Mouse (Mus musculus) forebrain, embryonic 12.5 days (tissue): Measurements from ENCODE around the gene Stip1. TPM values are rescaled to one million over a fixed set of nuclear protein-coding genes. Genes with fewer than 3 reads are reported as not detected.

Experiments used
- ATAC-seq: fragments of 200-750 bp; cut with Nextera tagmentation; 2 replicates; pipeline ENCODE4 v1.8.0; 2017; ENCODE audit warnings: moderate TSS enrichment; ENCODE audit not compliant: low FRiP score
- H3K27ac ChIP-seq: fragments of 300-500 bp; sonication (generic); 2 replicates; pipeline ENCODE4 v1.5.1; 2016; ENCODE audit warnings: mild to moderate bottlenecking
- H3K27me3 ChIP-seq: fragments of 300-500 bp; sonication (generic); 2 replicates; pipeline ENCODE4 v1.6.1; 2016; ENCODE audit warnings: mild to moderate bottlenecking
- H3K36me3 ChIP-seq: fragments of 300-500 bp; sonication (generic); replicated peaks from 2 replicates; pipeline ENCODE4 v1.6.1; 2016; ENCODE audit warnings: mild to moderate bottlenecking
- H3K4me1 ChIP-seq: fragments of 300-500 bp; sonication (generic); 2 replicates; pipeline ENCODE4 v1.6.1; 2016
- H3K4me2 ChIP-seq: fragments of 300-500 bp; sonication (generic); 2 replicates; pipeline ENCODE4 v1.6.1; 2016; ENCODE audit warnings: mild to moderate bottlenecking, moderate library complexity
- H3K4me3 ChIP-seq: fragments of 300-500 bp; sonication (generic); replicated peaks from 2 replicates; pipeline ENCODE4 v1.5.1; 2016; ENCODE audit warnings: mild to moderate bottlenecking
- H3K9ac ChIP-seq: fragments of 300-500 bp; sonication (generic); 2 replicates; pipeline ENCODE4 v1.6.1; 2016; ENCODE audit warnings: mild to moderate bottlenecking
- H3K9me3 ChIP-seq: fragments of 300-500 bp; sonication (generic); 2 replicates; pipeline ENCODE4 v1.6.1; 2016
- WGBS: fragments of 180-500 bp; shearing (Covaris S2); methylation state at CpG from one replicate; pipeline ENCODE4 v1.1.7; 2016; 5-methylcytosine and 5-hydroxymethylcytosine counted together
- polyA plus RNA-seq: library from polyadenylated mRNA; unstranded; fragments of >200 nt; fragmentation: Nextera tagmentation; extraction: Ambion mirVana; gene quantifications from 2 replicates; pipeline ENCODE4 v1.2.1, GENCODE M21; 2016

The Stip1 gene
- polyA plus RNA-seq, 1 experiment from 2014 or later = 324 TPM

- no peak for ATAC-seq
- H3K27me3 ChIP-seq = peaks cover 41% of the 10 kb centered on the region
- peak overlapping the region; percentile 77 for H3K27ac ChIP-seq
These were observed 31.0 kb upstream of the Stip1 start for GRCm38 (mm10) chr19:7070775-7071174.

DNA sequence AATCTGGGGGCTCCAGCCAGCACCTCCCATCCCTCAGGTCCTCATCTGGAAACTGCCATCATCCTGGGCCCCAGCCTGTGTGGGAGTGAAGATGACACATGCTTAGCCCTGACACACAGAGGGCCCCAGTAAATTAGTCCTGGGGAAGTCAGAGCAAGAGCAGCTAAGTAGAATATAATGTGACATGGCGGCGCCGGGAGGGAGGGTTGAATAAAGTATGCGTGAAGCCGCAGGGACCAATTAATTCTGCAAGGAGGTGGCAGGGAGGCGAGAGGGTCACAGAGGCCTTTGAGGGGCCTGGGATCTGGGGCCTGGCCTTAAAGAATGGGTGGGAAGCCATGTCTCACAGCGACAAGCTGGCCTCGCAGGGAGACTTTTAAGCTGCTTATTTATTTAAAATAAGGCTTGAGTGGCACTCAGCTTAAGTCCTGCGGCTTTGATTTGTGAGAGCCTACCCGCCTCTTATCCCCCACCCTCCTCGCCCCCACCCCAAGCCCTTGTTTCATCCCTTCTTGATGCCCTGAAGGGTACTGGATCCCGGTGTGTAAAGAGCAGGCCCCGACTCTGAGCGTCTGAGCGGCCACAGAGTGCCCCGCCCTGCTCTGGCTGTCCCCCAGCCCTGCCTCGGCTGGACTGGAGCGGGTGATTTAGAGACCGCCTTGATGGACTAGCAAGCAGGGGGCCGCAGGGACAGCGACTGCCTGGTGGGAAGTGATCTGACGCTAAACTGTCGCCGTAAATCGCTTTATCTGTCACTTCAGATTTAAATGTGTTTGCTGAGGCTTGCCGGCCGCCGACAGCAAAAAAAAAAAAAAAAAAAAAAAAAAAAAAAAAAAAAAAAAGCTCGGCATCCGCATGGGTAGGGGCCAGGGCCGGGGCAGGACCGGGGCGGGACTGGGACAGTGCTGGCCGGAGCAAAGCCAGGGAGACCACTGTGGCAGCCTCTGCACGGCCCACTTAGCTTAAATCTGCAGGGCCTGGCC, 30.3 kb upstream of the Stip1 start:
- Histone ChIP-seq H3K9ac (peak overlapping the region; percentile 17; the same call in 1 of the 2 replicates), H3K4me3 (no peak overlapping the region), H3K36me3 (no peaks in the 10 kb centered on the region), H3K4me2 (peak overlapping the region; percentile 43), H3K27me3 (peaks cover 41% of the 10 kb centered on the region), H3K27ac (peak overlapping the region; percentile 77), H3K9me3 (no peaks in the 10 kb centered on the region), H3K4me1 (peaks cover 86% of the 10 kb centered on the region)
- no peak; the same call in 1 of the 2 replicates for ATAC-seq
- 3% methylated on average over 33 of the region's 35 CpGs for WGBS

More at GRCm38 (mm10) chr19:7070775-7071174, 31.0 kb upstream of the Stip1 start:
- H3K9ac ChIP-seq = no peak overlapping the region
- no peaks in the 10 kb centered on the region for H3K9me3 ChIP-seq
- WGBS = 7% methylated on average over 4 of the region's 4 CpGs
- no peaks in the 10 kb centered on the region for H3K36me3 ChIP-seq
- peak overlapping the region; percentile 16; the same call in 1 of the 2 replicates for H3K4me2 ChIP-seq
- H3K4me1 ChIP-seq = peaks cover 85% of the 10 kb centered on the region
- no peak overlapping the region for H3K4me3 ChIP-seq

DNA sequence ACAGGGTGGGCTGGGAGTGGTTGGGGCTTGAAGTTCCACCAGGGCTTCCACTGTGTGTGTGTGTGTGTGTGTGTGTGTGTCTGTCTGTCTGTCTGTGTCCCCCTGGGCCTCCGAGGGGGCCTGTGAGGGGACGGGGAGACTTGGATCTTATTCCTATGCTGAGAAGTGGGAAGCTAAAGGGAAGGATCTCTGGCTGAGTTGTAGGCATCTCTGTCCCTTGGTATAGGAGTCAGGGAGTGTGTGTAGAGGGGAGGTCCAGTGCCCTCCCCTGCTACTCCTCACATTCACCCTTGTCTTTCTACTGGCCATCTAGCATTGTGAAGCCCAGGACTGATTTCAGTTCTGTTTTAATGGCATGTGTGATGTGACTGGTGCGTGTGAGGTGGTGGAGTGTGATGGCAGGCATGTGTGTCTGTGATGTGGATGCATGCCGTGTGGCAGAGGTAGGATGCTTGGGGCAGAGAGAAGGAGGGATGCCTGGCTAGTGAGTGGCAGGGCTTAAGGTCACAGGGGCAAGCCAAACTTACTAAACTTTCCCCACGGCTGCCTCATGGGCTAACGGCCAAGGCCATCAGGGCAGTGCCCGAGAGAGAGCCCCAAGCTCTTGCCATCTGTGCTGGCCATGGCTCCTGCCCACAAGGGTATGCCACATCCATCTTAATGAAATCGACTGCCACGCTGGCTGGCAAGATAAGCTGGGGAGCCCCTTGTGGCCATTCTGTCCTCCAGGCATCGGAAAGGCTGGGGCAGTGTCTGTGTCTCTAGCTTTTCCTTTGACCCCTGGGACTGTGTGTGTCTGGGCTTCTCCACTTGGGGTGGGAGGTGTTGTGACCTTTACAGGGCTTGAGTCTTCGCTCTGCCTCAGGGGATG, 29.1 kb upstream of the Stip1 start:
- Histone ChIP-seq H3K4me3 (no peak overlapping the region), H3K27me3 (peaks cover 41% of the 10 kb centered on the region), H3K4me1 (peaks cover 78% of the 10 kb centered on the region), H3K36me3 (no peaks in the 10 kb centered on the region), H3K9me3 (no peaks in the 10 kb centered on the region), H3K4me2 (peak overlapping the region; percentile 28), H3K27ac (peak overlapping the region; percentile 77), H3K9ac (no peak overlapping the region; the same call in 1 of the 2 replicates)
- WGBS = 37% methylated on average over 11 of the region's 11 CpGs
- no peak for ATAC-seq

GRCm38 (mm10) chr19:7068136-7068535, 28.4 kb upstream of the Stip1 start:
- Histone ChIP-seq H3K9me3 (no peaks in the 10 kb centered on the region), H3K27ac (peak overlapping the region; percentile 77; the same call in 1 of the 2 replicates), H3K9ac (no peak overlapping the region), H3K4me1 (peaks cover 71% of the 10 kb centered on the region), H3K27me3 (peaks cover 37% of the 10 kb centered on the region), H3K36me3 (no peaks in the 10 kb centered on the region), H3K4me3 (no peak overlapping the region), H3K4me2 (peak overlapping the region; percentile 28)
- ATAC-seq = peak; percentile 33
- 4% methylated on average over 14 of the region's 14 CpGs for WGBS

GRCm38 (mm10) chr19:7067344-7068050, 27.7 kb upstream of the Stip1 start:
- no peak; the same call in 1 of the 2 replicates for ATAC-seq
- H3K4me2 ChIP-seq = 0 out of 2 replicates have a peak overlapping the region, but pooled peaks have one; percentile 28

DNA sequence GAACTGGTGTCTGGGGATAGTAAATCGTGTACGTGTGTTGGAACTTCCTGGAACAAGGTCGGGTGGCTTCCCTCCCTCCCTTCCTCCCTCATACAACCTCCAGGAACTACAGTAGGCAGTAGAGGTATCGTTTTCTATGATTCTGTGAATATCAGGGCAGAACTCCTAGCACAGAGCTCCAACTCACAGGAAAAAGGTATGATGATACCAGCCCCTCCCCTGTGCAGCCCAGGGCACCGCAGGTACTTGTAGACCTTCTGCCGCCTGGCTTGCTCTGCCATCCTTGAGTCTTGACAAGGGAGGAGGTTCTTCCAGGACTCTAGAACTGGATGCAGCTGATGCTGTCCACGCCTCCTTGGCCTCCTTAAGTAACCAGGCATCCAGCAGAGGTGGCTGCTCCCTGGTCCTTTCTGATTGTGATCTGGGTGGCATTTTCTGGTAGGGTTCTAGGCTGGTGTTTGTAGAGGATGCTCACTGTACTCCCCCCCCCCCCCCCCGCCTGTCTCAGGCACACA, 27.1 kb upstream of the Stip1 start:
- 50% methylated on average over 8 of the region's 8 CpGs for WGBS
- Histone ChIP-seq H3K9me3 (no peaks in the 10 kb centered on the region), H3K27ac (peak overlapping the region; percentile 54; the same call in 1 of the 2 replicates), H3K9ac (0 out of 2 replicates have a peak overlapping the region, but pooled peaks have one; percentile 29), H3K36me3 (no peaks in the 10 kb centered on the region), H3K4me1 (peaks cover 58% of the 10 kb centered on the region), H3K4me3 (no peak overlapping the region), H3K27me3 (peaks cover 30% of the 10 kb centered on the region), H3K4me2 (no peak overlapping the region)
- no peak for ATAC-seq

More at GRCm38 (mm10) chr19:7067344-7068050, 27.7 kb upstream of the Stip1 start:
- H3K9me3 ChIP-seq = no peaks in the 10 kb centered on the region
- 61% methylated on average over 20 of the region's 20 CpGs for WGBS
- H3K9ac ChIP-seq = peak overlapping the region; percentile 29; the same call in 1 of the 2 replicates
- H3K4me1 ChIP-seq = peaks cover 64% of the 10 kb centered on the region
- 0 out of 2 replicates have a peak overlapping the region, but pooled peaks have one; percentile 19 for H3K27ac ChIP-seq
- H3K27me3 ChIP-seq = peaks cover 35% of the 10 kb centered on the region
- no peaks in the 10 kb centered on the region for H3K36me3 ChIP-seq
- H3K4me3 ChIP-seq = no peak overlapping the region

DNA sequence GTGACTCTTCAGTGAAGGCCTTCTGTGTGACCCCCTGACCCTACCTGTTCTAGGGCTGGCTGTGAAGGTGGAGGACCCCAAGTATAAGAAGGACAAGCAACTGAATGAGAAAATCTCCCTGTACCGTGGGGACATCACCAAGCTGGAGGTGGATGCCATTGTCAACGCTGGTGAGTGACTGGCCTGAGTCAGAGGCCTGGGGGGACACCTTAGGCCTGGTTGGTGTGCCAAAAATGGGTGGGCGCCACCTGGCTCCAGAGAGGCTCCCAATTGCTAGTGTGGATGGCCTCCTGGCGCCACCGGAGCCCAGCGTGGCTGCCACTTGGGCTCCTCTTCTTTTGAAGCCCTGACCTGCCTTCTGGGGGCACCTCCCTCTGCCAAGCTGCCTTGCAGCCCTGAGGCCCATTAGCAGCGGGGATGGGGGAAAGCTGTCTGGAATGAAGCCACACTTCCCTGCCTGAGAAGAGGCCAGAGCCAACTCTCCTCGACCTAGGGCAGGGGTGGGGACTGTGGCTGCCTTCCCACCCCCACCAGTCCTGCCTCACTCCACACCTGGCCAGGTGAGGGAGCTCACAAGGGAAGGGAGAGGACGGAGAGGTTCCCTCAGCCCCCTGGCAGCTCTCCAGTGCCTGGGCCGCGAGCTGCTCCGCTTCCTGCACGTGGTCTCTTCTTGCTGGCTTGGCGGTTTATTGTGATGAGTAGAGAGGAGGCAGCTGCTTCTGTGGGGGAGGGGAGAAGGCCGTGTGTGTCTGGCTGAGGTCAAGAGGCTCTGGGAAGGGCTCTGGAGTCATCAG, 26.5 kb upstream of the Stip1 start:
- H3K36me3 ChIP-seq = no peaks in the 10 kb centered on the region
- no peaks in the 10 kb centered on the region for H3K9me3 ChIP-seq
- ATAC-seq = no peak
- H3K4me3 ChIP-seq = no peak overlapping the region
- peak overlapping the region; percentile 24; the same call in 1 of the 2 replicates for H3K4me2 ChIP-seq
- peaks cover 24% of the 10 kb centered on the region for H3K27me3 ChIP-seq
- peak overlapping the region; percentile 54 for H3K27ac ChIP-seq
- H3K9ac ChIP-seq = 0 out of 2 replicates have a peak overlapping the region, but pooled peaks have one; percentile 13
- peaks cover 54% of the 10 kb centered on the region for H3K4me1 ChIP-seq
- 39% methylated on average over 15 of the region's 15 CpGs for WGBS

- Histone ChIP-seq H3K9ac (no peak overlapping the region), H3K36me3 (no peaks in the 10 kb centered on the region), H3K4me3 (no peak overlapping the region), H3K27ac (no peak overlapping the region), H3K27me3 (peaks cover 24% of the 10 kb centered on the region), H3K9me3 (no peaks in the 10 kb centered on the region), H3K4me2 (no peak overlapping the region), H3K4me1 (peaks cover 38% of the 10 kb centered on the region)
- ATAC-seq = peak; percentile 59
- WGBS = 3% methylated on average over 3 of the region's 3 CpGs
These were observed 24.8 kb upstream of the Stip1 start for GRCm38 (mm10) chr19:7064571-7064970.

DNA sequence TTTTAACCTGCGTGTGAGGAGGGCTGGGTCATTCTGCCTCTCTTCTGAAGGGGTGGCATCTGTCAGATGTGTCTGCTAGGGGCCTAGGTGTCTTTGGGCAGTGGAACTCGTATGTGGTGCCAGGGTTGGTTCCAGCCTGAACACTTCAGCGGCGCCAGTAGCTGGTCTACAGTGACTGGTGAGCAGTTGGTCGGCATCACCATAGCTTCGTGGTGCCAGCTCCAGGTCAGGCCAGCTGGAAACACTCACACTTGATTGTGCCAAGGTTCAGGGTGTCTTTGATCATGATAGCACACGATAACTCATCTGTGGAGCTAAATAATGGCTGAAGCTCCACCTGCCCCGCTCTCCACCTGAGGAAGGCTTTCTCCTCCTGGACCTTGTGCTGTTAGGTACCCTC, 23.1 kb upstream of the Stip1 start:
- Histone ChIP-seq H3K9me3 (no peaks in the 10 kb centered on the region), H3K4me3 (no peak overlapping the region), H3K36me3 (no peaks in the 10 kb centered on the region), H3K27me3 (peaks cover 28% of the 10 kb centered on the region), H3K9ac (no peak overlapping the region), H3K4me1 (peaks cover 30% of the 10 kb centered on the region), H3K4me2 (no peak overlapping the region), H3K27ac (no peak overlapping the region)
- no peak for ATAC-seq
- 95% methylated on average over 8 of the region's 8 CpGs for WGBS

- Histone ChIP-seq H3K27me3 (peaks cover 25% of the 10 kb centered on the region), H3K4me1 (peaks cover 30% of the 10 kb centered on the region)
- no peak for ATAC-seq
These were observed 22.3 kb upstream of the Stip1 start for GRCm38 (mm10) chr19:7062110-7062509.

More at GRCm38 (mm10) chr19:7062110-7062509, 22.3 kb upstream of the Stip1 start:
- H3K4me3 ChIP-seq = no peak overlapping the region
- no peak overlapping the region for H3K27ac ChIP-seq
- no peaks in the 10 kb centered on the region for H3K9me3 ChIP-seq
- no peak overlapping the region for H3K9ac ChIP-seq
- H3K36me3 ChIP-seq = no peaks in the 10 kb centered on the region
- WGBS = 89% methylated on average over 5 of the region's 5 CpGs
- no peak overlapping the region for H3K4me2 ChIP-seq
